Mouse (Mus musculus) myocyte (in vitro differentiated cells): ENCODE measurements at regions not wholly inside any gene's neighbourhood (a gene's known extent, or its start where the extent isn't known, plus 50 kb on each side); places are given as distances from the start of the nearest gene placed in this dataset.
"Not testable (repeated sequence)": the region's sequence is repeated elsewhere in the genome, so short reads cannot be mapped to it uniquely, and the experiment has no call there.

Experiments
- H3K27me3 ChIP-seq: one replicate; pipeline ENCODE4 v1.6.1; 2011; ENCODE audit not compliant: control insufficient read depth, insufficient read depth, insufficient read length
- H3K36me3 ChIP-seq: one replicate; pipeline ENCODE4 v1.6.1; 2011; ENCODE audit not compliant: control insufficient read depth, insufficient read depth
- H3K4me2 ChIP-seq: one replicate; pipeline ENCODE4 v1.6.1; 2011; ENCODE audit warnings: low read depth, control low read depth
- H3K4me3 ChIP-seq: one replicate; pipeline ENCODE4 v1.5.1; 2011; ENCODE audit warnings: mild to moderate bottlenecking, control low read depth, moderate library complexity
- H3K79me2 ChIP-seq: one replicate; pipeline ENCODE4 v1.6.1; 2011; ENCODE audit not compliant: control insufficient read depth, insufficient read depth
- H3ac ChIP-seq: one replicate; pipeline ENCODE4 v1.6.1; 2011; ENCODE audit not compliant: control insufficient read depth, insufficient read length
- CEBPB ChIP-seq: IDR thresholded peaks from 2 replicates; pipeline ENCODE4 v1.6.1; 2011; ENCODE audit warnings: mild to moderate bottlenecking, moderate library complexity; ENCODE audit not compliant: poor library complexity, insufficient read depth, severe bottlenecking
- E2F4 ChIP-seq: IDR thresholded peaks from one replicate; pipeline ENCODE4 v1.6.1; 2011; ENCODE audit warnings: mild to moderate bottlenecking, control low read depth, moderate library complexity; ENCODE audit not compliant: insufficient read depth
- MAX ChIP-seq: IDR thresholded peaks from one replicate; pipeline ENCODE4 v1.6.1; 2011; ENCODE audit warnings: low read depth, mild to moderate bottlenecking, control low read depth
- MYOD1 ChIP-seq, 3 experiments: IDR thresholded peaks; one replicate each; pipeline ENCODE4 v1.6.1; 2011; ENCODE audit warnings: control low read depth in 2 of 3, low read depth in 2 of 3, mild to moderate bottlenecking in 2 of 3, moderate library complexity in 1 of 3; ENCODE audit not compliant: insufficient read length in 2 of 3, control insufficient read depth in 1 of 3
- MYOG ChIP-seq, 3 experiments: IDR thresholded peaks; one replicate each; pipeline ENCODE4 v1.6.1; 2011; ENCODE audit warnings: control low read depth in 2 of 3, low read depth in 2 of 3, mild to moderate bottlenecking in 2 of 3; ENCODE audit not compliant: insufficient read length in 2 of 3, control insufficient read depth in 1 of 3, insufficient read depth in 1 of 3
- POLR2A ChIP-seq: IDR thresholded peaks from one replicate; pipeline ENCODE4 v1.6.1; 2011; ENCODE audit warnings: low read depth, mild to moderate bottlenecking, control low read depth, moderate library complexity; ENCODE audit not compliant: insufficient read length
- POLR2AphosphoS2 ChIP-seq: IDR thresholded peaks from one replicate; pipeline ENCODE4 v1.6.1; 2011; ENCODE audit warnings: low read depth, control low read depth; ENCODE audit not compliant: insufficient read length
- REST ChIP-seq: IDR thresholded peaks from one replicate; pipeline ENCODE4 v1.6.1; 2011; ENCODE audit warnings: mild to moderate bottlenecking, control low read depth, moderate library complexity; ENCODE audit not compliant: insufficient read depth, insufficient read length
- SRF ChIP-seq: IDR thresholded peaks from one replicate; pipeline ENCODE4 v1.6.1; 2011; ENCODE audit warnings: low read depth; ENCODE audit not compliant: control insufficient read depth, insufficient read length
- TCF12 ChIP-seq: IDR thresholded peaks from one replicate; pipeline ENCODE4 v1.6.1; 2011; ENCODE audit warnings: mild to moderate bottlenecking, control low read depth; ENCODE audit not compliant: poor library complexity, insufficient read depth, severe bottlenecking
- TCF3 ChIP-seq: IDR thresholded peaks from one replicate; pipeline ENCODE4 v1.6.1; 2011; ENCODE audit warnings: low read depth, control low read depth; ENCODE audit not compliant: insufficient read length
- USF1 ChIP-seq: IDR thresholded peaks from one replicate; pipeline ENCODE4 v1.6.1; 2011; ENCODE audit warnings: low read depth, mild to moderate bottlenecking, control low read depth, moderate library complexity

- Histone ChIP-seq H3ac (no peak overlapping the region), H3K36me3 (no peaks in the 10 kb centered on the region), H3K4me3 (no peak overlapping the region), H3K79me2 (no peaks in the 10 kb centered on the region), H3K27me3 (no peaks in the 10 kb centered on the region), H3K4me2 (no peak overlapping the region)
- TF ChIP-seq E2F4 = no peak
- no peak for TF ChIP-seq MAX
- no peak for TF ChIP-seq TCF3
- TF ChIP-seq USF1 = no peak
- no peak for TF ChIP-seq CEBPB
- no peak for TF ChIP-seq MYOD1 (IDR thresholded peaks at IDR 0.05; ENCODE audit: control insufficient read depth in 1 of 3, insufficient read length in 2 of 3, low read depth in 2 of 3)
- no peak for TF ChIP-seq MYOG (IDR thresholded peaks at IDR 0.05; ENCODE audit: control insufficient read depth in 1 of 3, insufficient read depth in 1 of 3, insufficient read length in 2 of 3, low read depth in 2 of 3)
These were observed 79.8 kb upstream of the Adgrl2 start for GRCm38 (mm10) chr3:149070201-149070600.

GRCm38 (mm10) chr3:149069436-149069835 is 79.1 kb upstream of the Adgrl2 start:
- Histone ChIP-seq H3K4me3 (no peak overlapping the region), H3ac (no peak overlapping the region), H3K27me3 (no peaks in the 10 kb centered on the region), H3K36me3 (no peaks in the 10 kb centered on the region), H3K4me2 (no peak overlapping the region), H3K79me2 (no peaks in the 10 kb centered on the region)
- TF ChIP-seq POLR2AphosphoS2 (no peak), MYOD1 (IDR thresholded peaks at IDR 0.05; ENCODE audit: control insufficient read depth in 1 of 3, insufficient read length in 2 of 3, low read depth in 2 of 3) (no peak), SRF (no peak), REST (no peak), E2F4 (no peak), USF1 (no peak), TCF12 (no peak), TCF3 (no peak), MAX (no peak), MYOG (IDR thresholded peaks at IDR 0.05; ENCODE audit: control insufficient read depth in 1 of 3, insufficient read depth in 1 of 3, insufficient read length in 2 of 3, low read depth in 2 of 3) (no peak)

- Histone ChIP-seq H3K4me2 (no peak overlapping the region), H3K4me3 (no peak overlapping the region), H3K27me3 (no peaks in the 10 kb centered on the region), H3ac (no peak overlapping the region), H3K79me2 (no peaks in the 10 kb centered on the region), H3K36me3 (no peaks in the 10 kb centered on the region)
- no peak for TF ChIP-seq SRF
- no peak for TF ChIP-seq REST
- no peak for TF ChIP-seq USF1
- TF ChIP-seq TCF12 = no peak
- no peak for TF ChIP-seq CEBPB
- TF ChIP-seq POLR2A = no peak
These were observed 78.5 kb upstream of the Adgrl2 start for GRCm38 (mm10) chr3:149068821-149069220.

- no peaks in the 10 kb centered on the region for H3K36me3 ChIP-seq
- no peak for TF ChIP-seq REST
- no peak for TF ChIP-seq TCF3
- no peak for TF ChIP-seq POLR2AphosphoS2
- no peak for TF ChIP-seq MYOG (IDR thresholded peaks at IDR 0.05; ENCODE audit: control insufficient read depth in 1 of 3, insufficient read depth in 1 of 3, insufficient read length in 2 of 3, low read depth in 2 of 3)
- TF ChIP-seq POLR2A = no peak
- TF ChIP-seq USF1 = no peak
- no peak for TF ChIP-seq MAX
- no peaks in the 10 kb centered on the region for H3K27me3 ChIP-seq
- H3K4me3 ChIP-seq = no peak overlapping the region
- no peak overlapping the region for H3ac ChIP-seq
- H3K4me2 ChIP-seq = no peak overlapping the region
- no peaks in the 10 kb centered on the region for H3K79me2 ChIP-seq
These were observed 77.4 kb upstream of the Adgrl2 start for GRCm38 (mm10) chr3:149067758-149068157.

GRCm38 (mm10) chr3:149055077-149055476 is 64.7 kb upstream of the Adgrl2 start:
- no peaks in the 10 kb centered on the region for H3K27me3 ChIP-seq
- no peak overlapping the region for H3ac ChIP-seq
- TF ChIP-seq MAX = no peak
- TF ChIP-seq REST = no peak
- TF ChIP-seq E2F4 = no peak
- no peak for TF ChIP-seq MYOG (IDR thresholded peaks at IDR 0.05; ENCODE audit: control insufficient read depth in 1 of 3, insufficient read depth in 1 of 3, insufficient read length in 2 of 3, low read depth in 2 of 3)
- TF ChIP-seq TCF3 = no peak
- no peak for TF ChIP-seq TCF12
- TF ChIP-seq CEBPB = no peak
- no peaks in the 10 kb centered on the region for H3K36me3 ChIP-seq
- H3K4me3 ChIP-seq = no peak overlapping the region
- no peak overlapping the region for H3K4me2 ChIP-seq
- no peaks in the 10 kb centered on the region for H3K79me2 ChIP-seq

- not testable (repeated sequence) for H3K36me3 ChIP-seq
These were observed 62.0 kb upstream of the Adgrl2 start for GRCm38 (mm10) chr3:149052295-149052902.

More at GRCm38 (mm10) chr3:149052295-149052902, 62.0 kb upstream of the Adgrl2 start:
- H3K27me3 ChIP-seq, H3ac ChIP-seq, H3K4me2 ChIP-seq, H3K4me3 ChIP-seq, H3K79me2 ChIP-seq: not testable (repeated sequence)
